Mouse (Mus musculus) kidney, adult 2 months (tissue): ENCODE measurements at regions not wholly inside any gene's neighbourhood (a gene's known extent, or its start where the extent isn't known, plus 50 kb on each side); places are given as distances from the start of the nearest gene placed in this dataset.

Experiments used
- CTCF ChIP-seq: fragments of 200-500 bp; conservative IDR thresholded peaks from 2 replicates; pipeline ENCODE4 v1.5.1; 2011; ENCODE audit warnings: low read depth, mild to moderate bottlenecking, control low read depth, low read length, moderate library complexity, mixed read lengths; ENCODE audit not compliant: insufficient read depth, insufficient read length
- POLR2A ChIP-seq: fragments of 200-500 bp; IDR thresholded peaks from one replicate; pipeline ENCODE4 v1.6.1; 2011; ENCODE audit warnings: low read depth, low read length, control low read depth

- TF ChIP-seq CTCF: no peak
- TF ChIP-seq POLR2A: no peak
Observed at GRCm38 (mm10) chr10:98557470-98558060, 356.6 kb upstream of the Atp2b1 start.
